In genomic region chr1:181842781-181843180, GRCm38 (mm10) we compare ENCODE assay signal across 7 mouse cellular contexts. TPM values are rescaled to one million over a fixed set of nuclear protein-coding genes. Genes with fewer than 3 reads are reported as not detected.
DNase-seq lines count a peak whose midpoint lies in the region; ATAC-seq and TF ChIP-seq lines count a peak whose summit lies in the region.

Gene Lbr, minus strand, starts transcription at chr1:181843046.

- no peak for TF ChIP-seq CTCF in brain, embryonic 14.5 days (IDR thresholded peaks at IDR 0.05; ENCODE audit: borderline replicate concordance, extremely low read depth, insufficient read depth, insufficient read length)

- no peaks in the 10 kb centered on the region for H3K27me3 ChIP-seq in intestine, embryonic 15.5 days (replicated peaks)
- no peaks in the 10 kb centered on the region for H3K27me3 ChIP-seq in stomach, embryonic 14.5 days (ENCODE audit: control insufficient read depth, insufficient read depth, low read length)

- ATAC-seq in intestine, embryonic 15.5 days = peak; percentile 6; the same call in 1 of the 2 replicates
- ATAC-seq in stomach, embryonic 14.5 days (ENCODE audit: insufficient number of reproducible peaks, insufficient read depth, low FRiP score, low read depth) = no peak

- H3K4me3 ChIP-seq in intestine, embryonic 15.5 days (replicated peaks) = peak within 1 kb of the TSS; percentile 82
- H3K4me3 ChIP-seq in stomach, embryonic 14.5 days (ENCODE audit: low read depth, low read length) = peak within 1 kb of the TSS; percentile 90

- H3K9ac ChIP-seq in intestine, embryonic 15.5 days = peak within 1 kb of the TSS; percentile 91
- peak within 1 kb of the TSS; percentile 85 for H3K9ac ChIP-seq in stomach, embryonic 14.5 days (replicated peaks; ENCODE audit: low read depth, low read length)

- H3K36me3 ChIP-seq in intestine, embryonic 15.5 days = no peaks in the 10 kb centered on the region
- 0 out of 2 replicates have a peak, but pooled peaks cover 4% of the 10 kb centered on the region for H3K36me3 ChIP-seq in stomach, embryonic 14.5 days (ENCODE audit: control insufficient read depth, insufficient read depth, low read length)

- DNase-seq in urinary bladder, adult 2 months (ENCODE audit: low spot score) = no peak
- no peak for DNase-seq in urinary bladder, adult 18-20 months (ENCODE audit: low spot score in 2 of 2)
- peak; percentile 68 for DNase-seq in brain, embryonic 14.5 days (ENCODE audit: low read depth)
- DNase-seq in gastrocnemius, postnatal 25 days = no peak
- peak; percentile 35 for DNase-seq in lung, postnatal 36 days

- H3K27ac ChIP-seq in intestine, embryonic 15.5 days = peak within 1 kb of the TSS; percentile 97
- peak within 1 kb of the TSS; percentile 94 for H3K27ac ChIP-seq in stomach, embryonic 14.5 days (ENCODE audit: low read length)

- H3K4me2 ChIP-seq in intestine, embryonic 15.5 days (replicated peaks) = peak within 1 kb of the TSS; percentile 84
- peak within 1 kb of the TSS; percentile 89 for H3K4me2 ChIP-seq in stomach, embryonic 14.5 days (replicated peaks; ENCODE audit: low read depth, low read length)

- TF ChIP-seq POLR2A in brain, embryonic 14.5 days (IDR thresholded peaks at IDR 0.05; ENCODE audit: borderline replicate concordance, extremely low read depth, insufficient read depth, insufficient read length, poor library complexity, severe bottlenecking) = no peak

- under 1% methylated on average over 14 of the region's 14 CpGs for WGBS in intestine, embryonic 15.5 days
- 2% methylated on average over 14 of the region's 14 CpGs for WGBS in stomach, embryonic 14.5 days

- peaks cover 11% of the 10 kb centered on the region for H3K4me1 ChIP-seq in intestine, embryonic 15.5 days (replicated peaks)
- peaks cover 21% of the 10 kb centered on the region for H3K4me1 ChIP-seq in stomach, embryonic 14.5 days (ENCODE audit: control insufficient read depth, insufficient read depth, low read length)

- no peaks in the 10 kb centered on the region for H3K9me3 ChIP-seq in intestine, embryonic 15.5 days
- no peaks in the 10 kb centered on the region for H3K9me3 ChIP-seq in stomach, embryonic 14.5 days (ENCODE audit: control insufficient read depth, low read depth, low read length)

RNA-seq across cellular contexts. Expression of gene Lbr, which starts in this region (rescaled TPM):
- polyA plus RNA-seq in urinary bladder, adult 2 months (2012; rRNA removed) = 24.7 and 25.4 TPM in 2 replicates
- polyA plus RNA-seq in brain, embryonic 14.5 days (2012; rRNA removed) = 24.0 and 31.2 TPM in 2 replicates
- 10 to 100 TPM; 17.8 to 18.7 TPM for total RNA-seq in gastrocnemius, postnatal 25 days (2021)
- polyA plus RNA-seq in intestine, embryonic 15.5 days (2015; fragmentation: Nextera tagmentation; extraction: Ambion mirVana) = 138 and 156 TPM in 2 replicates
- 126 and 131 TPM in 2 replicates for polyA plus RNA-seq in stomach, embryonic 14.5 days (2014; fragmentation: Nextera tagmentation; extraction: Ambion mirVana)

Comparison
In these comparisons a context has a peak if more than half of its experiments do, and no peak if none do; other contexts are left out.
1. DNase-seq: peak in brain, embryonic 14.5 days (single experiment) and lung, postnatal 36 days (single experiment); none in urinary bladder, adult 2 months (single experiment), urinary bladder, adult 18-20 months (0 of 2) and gastrocnemius, postnatal 25 days (single experiment).